Mouse (Mus musculus): Measurements from ENCODE around the gene Greb1. TPM values are rescaled to one million over a fixed set of nuclear protein-coding genes. Genes with fewer than 3 reads are reported as not detected.
"Not testable (repeated sequence)": the region's sequence is repeated elsewhere in the genome, so short reads cannot be mapped to it uniquely, and the experiment has no call there.

Greb1 gene
- polyA plus RNA-seq, 1 experiment, result not detected

- H3K4me3 ChIP-seq (ENCODE audit: insufficient read depth, low read depth, low read length), result no peak overlapping the region
- H3K4me1 ChIP-seq (ENCODE audit: control insufficient read depth, insufficient read depth, low read length), result no peaks in the 10 kb centered on the region
- H3K27ac ChIP-seq (ENCODE audit: insufficient read depth, low read depth, low read length), result no peak overlapping the region
- TF ChIP-seq CTCF (IDR thresholded peaks at IDR 0.05; ENCODE audit: insufficient read depth, low read depth, low read length), result no peak
- TF ChIP-seq POLR2A (IDR thresholded peaks at IDR 0.05; ENCODE audit: insufficient read depth, low read depth, low read length), result no peak
- 91% methylated on average over 13 of the region's 13 CpGs for WGBS
These were observed 104.5 kb downstream of the Greb1 start for GRCm38 (mm10) chr12:16696146-16696545.

- 97% methylated on average over 7 of the region's 8 CpGs for WGBS
- H3K4me1 ChIP-seq (ENCODE audit: control insufficient read depth, insufficient read depth, low read length); H3K27ac ChIP-seq (ENCODE audit: insufficient read depth, low read depth, low read length): not testable (repeated sequence)
These were observed 105.4 kb downstream of the Greb1 start for GRCm38 (mm10) chr12:16695252-16695651.

DNA sequence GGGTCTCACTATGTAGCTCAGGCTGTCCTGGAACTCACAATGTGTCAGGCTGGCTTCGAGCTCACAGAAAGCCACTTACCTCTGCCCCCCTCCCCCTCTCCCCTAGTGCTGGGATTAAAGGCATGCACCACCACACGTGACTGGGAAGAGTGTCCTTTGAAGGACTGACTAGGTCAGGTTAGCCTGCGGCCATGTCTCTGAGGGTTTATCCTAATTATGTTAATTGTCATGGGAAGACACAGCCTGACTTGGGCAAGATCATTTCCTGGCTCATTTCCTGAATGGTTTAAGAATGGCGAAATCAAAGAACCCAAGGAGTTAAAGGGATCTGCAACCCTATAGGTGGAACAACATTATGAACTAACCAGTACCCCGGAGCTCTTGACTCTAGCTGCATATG is 105.9 kb downstream of the Greb1 start:
- Histone ChIP-seq H3K4me1 (ENCODE audit: control insufficient read depth, insufficient read depth, low read length) (no peaks in the 10 kb centered on the region), H3K27ac (ENCODE audit: insufficient read depth, low read depth, low read length) (no peak overlapping the region), H3K4me3 (ENCODE audit: insufficient read depth, low read depth, low read length) (no peak overlapping the region)
- WGBS, result 88% methylated on average over 5 of the region's 5 CpGs
- TF ChIP-seq POLR2A (IDR thresholded peaks at IDR 0.05; ENCODE audit: insufficient read depth, low read depth, low read length), result no peak
- no peak for TF ChIP-seq CTCF (IDR thresholded peaks at IDR 0.05; ENCODE audit: insufficient read depth, low read depth, low read length)

More at GRCm38 (mm10) chr12:16695252-16695651, 105.4 kb downstream of the Greb1 start:
- H3K4me3 ChIP-seq (ENCODE audit: insufficient read depth, low read depth, low read length), result not testable (repeated sequence)

GRCm38 (mm10) chr12:16690631-16691030 is 110.1 kb downstream of the Greb1 start:
- no peak for TF ChIP-seq POLR2A (IDR thresholded peaks at IDR 0.05; ENCODE audit: insufficient read depth, low read depth, low read length)
- TF ChIP-seq CTCF (IDR thresholded peaks at IDR 0.05; ENCODE audit: insufficient read depth, low read depth, low read length), result no peak
- no peaks in the 10 kb centered on the region for H3K4me1 ChIP-seq (ENCODE audit: control insufficient read depth, insufficient read depth, low read length)
- H3K27ac ChIP-seq (ENCODE audit: insufficient read depth, low read depth, low read length), result no peak overlapping the region
- H3K4me3 ChIP-seq (ENCODE audit: insufficient read depth, low read depth, low read length), result no peak overlapping the region
- 86% methylated on average over 9 of the region's 9 CpGs for WGBS

DNA sequence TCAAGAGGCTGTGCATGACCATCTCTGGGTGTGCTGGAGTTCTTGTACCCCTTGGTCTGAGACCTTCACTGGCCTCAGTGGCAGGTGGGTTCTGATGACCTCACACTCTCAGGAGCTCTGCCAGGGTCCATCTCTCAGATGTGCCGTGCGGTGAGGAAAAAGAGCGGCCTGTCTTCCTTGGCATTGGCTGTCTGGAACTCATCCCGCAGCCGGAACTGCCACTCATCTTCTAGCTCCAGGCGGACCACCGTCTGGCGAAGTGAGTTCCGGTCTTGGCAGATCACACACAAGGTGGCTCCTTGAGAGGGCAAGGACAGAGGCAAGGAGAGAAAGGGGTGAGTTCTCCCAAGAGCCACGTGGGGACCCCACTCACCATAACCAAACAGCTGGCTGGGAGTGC is 128.4 kb downstream of the Greb1 start:
- WGBS, result 94% methylated on average over 10 of the region's 10 CpGs
- H3K4me3 ChIP-seq (ENCODE audit: insufficient read depth, low read depth, low read length), result no peak overlapping the region
- no peak overlapping the region for H3K27ac ChIP-seq (ENCODE audit: insufficient read depth, low read depth, low read length)
- no peaks in the 10 kb centered on the region for H3K4me1 ChIP-seq (ENCODE audit: control insufficient read depth, insufficient read depth, low read length)
- TF ChIP-seq POLR2A (IDR thresholded peaks at IDR 0.05; ENCODE audit: insufficient read depth, low read depth, low read length), result no peak
- TF ChIP-seq CTCF (IDR thresholded peaks at IDR 0.05; ENCODE audit: insufficient read depth, low read depth, low read length), result no peak

DNA sequence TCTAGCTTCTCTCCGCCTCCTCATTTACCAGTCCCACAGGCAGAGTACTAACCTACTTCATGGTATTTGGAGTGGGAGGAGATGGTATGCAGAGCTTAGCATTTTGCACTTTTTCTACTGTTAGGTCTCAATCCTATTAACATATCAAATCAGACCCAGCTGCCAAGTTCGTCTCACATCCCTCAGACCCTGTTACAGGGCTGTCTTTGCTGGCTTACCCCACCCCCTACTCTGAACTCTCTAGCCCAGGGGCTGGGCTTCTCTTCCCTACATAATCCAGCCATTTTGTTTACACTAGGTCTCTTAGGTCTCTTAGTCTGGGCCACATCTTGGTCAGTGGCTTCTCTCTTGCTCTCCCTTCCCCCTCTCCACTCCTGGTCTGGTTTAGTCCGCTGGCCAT is 131.5 kb downstream of the Greb1 start:
- Histone ChIP-seq H3K4me1 (ENCODE audit: control insufficient read depth, insufficient read depth, low read length) (no peaks in the 10 kb centered on the region), H3K4me3 (ENCODE audit: insufficient read depth, low read depth, low read length) (no peak overlapping the region), H3K27ac (ENCODE audit: insufficient read depth, low read depth, low read length) (no peak overlapping the region)
- no peak for TF ChIP-seq POLR2A (IDR thresholded peaks at IDR 0.05; ENCODE audit: insufficient read depth, low read depth, low read length)
- no peak for TF ChIP-seq CTCF (IDR thresholded peaks at IDR 0.05; ENCODE audit: insufficient read depth, low read depth, low read length)
- 75% methylated on average over 3 of the region's 3 CpGs for WGBS

DNA sequence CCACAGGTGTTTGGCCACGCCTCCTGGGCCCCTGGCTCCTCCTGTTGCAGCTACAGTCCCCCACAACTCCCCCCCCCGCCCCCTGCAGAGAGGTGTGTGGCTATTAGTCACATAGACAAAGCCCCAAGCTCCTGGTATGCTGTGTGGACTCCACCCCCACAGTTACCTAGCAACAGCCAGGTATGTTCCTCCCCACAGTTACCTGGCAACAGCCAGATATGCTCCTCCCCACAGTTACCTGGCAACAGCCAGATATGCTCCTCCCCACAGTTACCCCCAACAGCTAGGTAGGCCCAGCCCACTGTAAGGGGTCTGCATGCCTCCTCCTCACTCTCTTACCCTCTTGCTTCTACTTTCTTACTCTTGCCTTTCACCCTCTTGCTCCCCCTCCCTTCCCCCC is 135.7 kb downstream of the Greb1 start:
- Histone ChIP-seq H3K4me3 (ENCODE audit: insufficient read depth, low read depth, low read length) (no peak overlapping the region), H3K4me1 (ENCODE audit: control insufficient read depth, insufficient read depth, low read length) (no peaks in the 10 kb centered on the region), H3K27ac (ENCODE audit: insufficient read depth, low read depth, low read length) (no peak overlapping the region)
- WGBS, result 43% methylated on average over 1 of the region's 2 CpGs
- TF ChIP-seq CTCF (IDR thresholded peaks at IDR 0.05; ENCODE audit: insufficient read depth, low read depth, low read length) (no peak), POLR2A (IDR thresholded peaks at IDR 0.05; ENCODE audit: insufficient read depth, low read depth, low read length) (no peak)

GRCm38 (mm10) chr12:16662955-16663585 is 137.6 kb downstream of the Greb1 start:
- Histone ChIP-seq H3K4me1 (ENCODE audit: control insufficient read depth, insufficient read depth, low read length) (no peaks in the 10 kb centered on the region), H3K4me3 (ENCODE audit: insufficient read depth, low read depth, low read length) (no peak overlapping the region), H3K27ac (ENCODE audit: insufficient read depth, low read depth, low read length) (no peak overlapping the region)
- WGBS, result 51% methylated on average over 6 of the region's 6 CpGs
- TF ChIP-seq POLR2A (IDR thresholded peaks at IDR 0.05; ENCODE audit: insufficient read depth, low read depth, low read length), result no peak
- TF ChIP-seq CTCF (IDR thresholded peaks at IDR 0.05; ENCODE audit: insufficient read depth, low read depth, low read length), result no peak

GRCm38 (mm10) chr12:16661936-16662335 is 138.8 kb downstream of the Greb1 start:
- TF ChIP-seq POLR2A (IDR thresholded peaks at IDR 0.05; ENCODE audit: insufficient read depth, low read depth, low read length), result no peak
- no peak for TF ChIP-seq CTCF (IDR thresholded peaks at IDR 0.05; ENCODE audit: insufficient read depth, low read depth, low read length)
- no peak overlapping the region for H3K27ac ChIP-seq (ENCODE audit: insufficient read depth, low read depth, low read length)
- no peak overlapping the region for H3K4me3 ChIP-seq (ENCODE audit: insufficient read depth, low read depth, low read length)
- WGBS, result 74% methylated on average over 2 of the region's 2 CpGs
- H3K4me1 ChIP-seq (ENCODE audit: control insufficient read depth, insufficient read depth, low read length), result no peaks in the 10 kb centered on the region

DNA sequence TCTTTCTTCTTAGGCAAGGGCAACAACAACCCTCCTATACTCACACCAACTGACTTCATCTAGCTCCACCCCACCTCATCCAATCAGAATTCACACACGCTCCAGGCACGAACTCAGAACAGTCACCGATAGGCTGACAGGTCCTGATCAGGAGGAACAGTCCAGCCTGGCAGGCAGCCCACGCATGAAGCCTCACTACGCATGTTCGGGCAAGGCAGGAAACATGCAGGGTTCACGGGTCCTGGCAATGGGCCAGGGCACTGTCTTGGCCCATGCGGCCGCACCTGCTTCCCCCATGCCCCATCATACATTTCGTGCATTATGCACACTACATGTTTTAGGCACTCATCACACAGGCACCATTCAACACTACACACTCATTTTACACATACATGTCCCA is 139.2 kb downstream of the Greb1 start:
- no peak overlapping the region for H3K4me3 ChIP-seq (ENCODE audit: insufficient read depth, low read depth, low read length)
- H3K27ac ChIP-seq (ENCODE audit: insufficient read depth, low read depth, low read length), result no peak overlapping the region
- no peaks in the 10 kb centered on the region for H3K4me1 ChIP-seq (ENCODE audit: control insufficient read depth, insufficient read depth, low read length)
- 86% methylated on average over 10 of the region's 10 CpGs for WGBS
- TF ChIP-seq CTCF (IDR thresholded peaks at IDR 0.05; ENCODE audit: insufficient read depth, low read depth, low read length) (no peak), POLR2A (IDR thresholded peaks at IDR 0.05; ENCODE audit: insufficient read depth, low read depth, low read length) (no peak)
